Mouse (Mus musculus) hindbrain, embryonic 14.5 days (tissue): ENCODE results near the gene Naa16. TPM values are rescaled to one million over a fixed set of nuclear protein-coding genes. Genes with fewer than 3 reads are reported as not detected.
A peak's percentile ranks its signal among the peaks of the same experiment; 100 is the strongest.

ENCODE experiments used
- ATAC-seq: fragments of 200-750 bp; cut with Nextera tagmentation; 2 replicates; pipeline ENCODE4 v1.8.0; 2017; ENCODE audit warnings: moderate number of reproducible peaks, mild to moderate bottlenecking, moderate TSS enrichment, moderate library complexity; ENCODE audit not compliant: low FRiP score
- DNase-seq: peaks from one replicate; pipeline ENCODE4 v3.0.0-alpha.2; 2015; ENCODE audit warnings: low spot score
- H3K27ac ChIP-seq: fragments of 300-500 bp; sonication (generic); 2 replicates; pipeline ENCODE4 v1.5.1; 2014; ENCODE audit warnings: mild to moderate bottlenecking, moderate library complexity
- H3K27me3 ChIP-seq: fragments of 300-500 bp; sonication (generic); 2 replicates; pipeline ENCODE4 v1.6.1; 2014; ENCODE audit warnings: mild to moderate bottlenecking, low read length, mixed read lengths; ENCODE audit not compliant: control insufficient read depth, insufficient read depth
- H3K36me3 ChIP-seq: fragments of 300-500 bp; sonication (generic); replicated peaks from 2 replicates; pipeline ENCODE4 v1.6.1; 2014; ENCODE audit not compliant: control insufficient read depth, insufficient read depth
- H3K4me1 ChIP-seq: fragments of 300-500 bp; sonication (generic); replicated peaks from 2 replicates; pipeline ENCODE4 v1.6.1; 2014; ENCODE audit warnings: antibody characterized with exemption, low read length, mixed read lengths; ENCODE audit not compliant: control insufficient read depth, insufficient read depth
- H3K4me2 ChIP-seq: fragments of 300-500 bp; sonication (generic); replicated peaks from 2 replicates; pipeline ENCODE4 v1.6.1; 2014; ENCODE audit warnings: mild to moderate bottlenecking, moderate library complexity
- H3K4me3 ChIP-seq: fragments of 300-500 bp; sonication (generic); replicated peaks from 2 replicates; pipeline ENCODE4 v1.5.1; 2014; ENCODE audit warnings: mild to moderate bottlenecking, low read length
- H3K9ac ChIP-seq: fragments of 300-500 bp; sonication (generic); 2 replicates; pipeline ENCODE4 v1.6.1; 2014
- H3K9me3 ChIP-seq: fragments of 300-500 bp; sonication (generic); 2 replicates; pipeline ENCODE4 v1.6.1; 2016; ENCODE audit warnings: low read length; ENCODE audit not compliant: control insufficient read depth
- WGBS: fragments of 180-500 bp; shearing (Covaris S2); extraction: QIAGEN DNeasy Blood & Tissue Kit; methylation state at CpG from one replicate; pipeline ENCODE4 v1.1.7; 2014; 5-methylcytosine and 5-hydroxymethylcytosine counted together
- polyA plus RNA-seq: library from polyadenylated mRNA; unstranded; fragments of >200 nt; fragmentation: Nextera tagmentation; extraction: Ambion mirVana; gene quantifications from 2 replicates; pipeline ENCODE4 v1.2.1, GENCODE M21; 2014

Gene Naa16
- polyA plus RNA-seq, 1 experiment from 2014 or later = 12.5 TPM

GRCm38 (mm10) chr14:79295579-79295978 lies 95.0 kb downstream of the Naa16 start:
- Histone ChIP-seq H3K9me3 (no peaks in the 10 kb centered on the region), H3K27me3 (peaks cover 14% of the 10 kb centered on the region), H3K4me1 (peaks cover 15% of the 10 kb centered on the region), H3K4me3 (no peak overlapping the region), H3K4me2 (no peak overlapping the region), H3K36me3 (no peaks in the 10 kb centered on the region), H3K27ac (no peak overlapping the region), H3K9ac (no peak overlapping the region)
- DNase-seq = no peak
- no peak for ATAC-seq
- WGBS = 86% methylated on average over 9 of the region's 9 CpGs

- Histone ChIP-seq H3K4me1 (peaks cover 15% of the 10 kb centered on the region), H3K4me3 (no peak overlapping the region)
Measured at GRCm38 (mm10) chr14:79294950-79295349, 95.6 kb downstream of the Naa16 start.

GRCm38 (mm10) chr14:79294051-79294814 lies 96.3 kb downstream of the Naa16 start:
- H3K9me3 ChIP-seq = no peaks in the 10 kb centered on the region
- H3K4me3 ChIP-seq = no peak overlapping the region
- H3K4me1 ChIP-seq = peaks cover 15% of the 10 kb centered on the region
- 0 out of 2 replicates have a peak, but pooled peaks cover 6% of the 10 kb centered on the region for H3K27me3 ChIP-seq
- WGBS = 86% methylated on average over 8 of the region's 8 CpGs
- no peak overlapping the region for H3K27ac ChIP-seq
- ATAC-seq (no peak), DNase-seq (no peak)
- H3K36me3 ChIP-seq = no peaks in the 10 kb centered on the region
- no peak overlapping the region; the same call in 1 of the 2 replicates for H3K4me2 ChIP-seq
- H3K9ac ChIP-seq = no peak overlapping the region

More at GRCm38 (mm10) chr14:79294950-79295349, 95.6 kb downstream of the Naa16 start:
- no peak overlapping the region for H3K9ac ChIP-seq
- peaks cover 9% of the 10 kb centered on the region; the same call in 1 of the 2 replicates for H3K27me3 ChIP-seq
- H3K36me3 ChIP-seq = no peaks in the 10 kb centered on the region
- ATAC-seq = no peak
- no peak overlapping the region for H3K4me2 ChIP-seq
- no peak for DNase-seq
- H3K9me3 ChIP-seq = no peaks in the 10 kb centered on the region
- WGBS = 74% methylated on average over 5 of the region's 5 CpGs
- no peak overlapping the region for H3K27ac ChIP-seq

- Histone ChIP-seq H3K4me1 (peaks cover 15% of the 10 kb centered on the region), H3K9ac (no peak overlapping the region), H3K27me3 (no peaks in the 10 kb centered on the region), H3K9me3 (no peaks in the 10 kb centered on the region), H3K4me2 (no peak overlapping the region), H3K36me3 (no peaks in the 10 kb centered on the region), H3K27ac (no peak overlapping the region), H3K4me3 (no peak overlapping the region)
- no peak for DNase-seq
- WGBS = 27% methylated on average over 11 of the region's 16 CpGs
- no peak for ATAC-seq
Measured at GRCm38 (mm10) chr14:79293119-79293780, 97.3 kb downstream of the Naa16 start.

- no peak for DNase-seq
- no peaks in the 10 kb centered on the region for H3K27me3 ChIP-seq
- no peaks in the 10 kb centered on the region for H3K36me3 ChIP-seq
- 86% methylated on average over 4 of the region's 4 CpGs for WGBS
- H3K4me2 ChIP-seq = no peak overlapping the region
- H3K27ac ChIP-seq = no peak overlapping the region
- H3K9me3 ChIP-seq = no peaks in the 10 kb centered on the region
- H3K4me3 ChIP-seq = no peak overlapping the region
- no peak overlapping the region for H3K9ac ChIP-seq
- ATAC-seq = no peak
- H3K4me1 ChIP-seq = peaks cover 9% of the 10 kb centered on the region
Measured at GRCm38 (mm10) chr14:79291629-79292028, 98.9 kb downstream of the Naa16 start.

- Histone ChIP-seq H3K9ac (no peak overlapping the region), H3K9me3 (no peaks in the 10 kb centered on the region), H3K27me3 (no peaks in the 10 kb centered on the region), H3K36me3 (no peaks in the 10 kb centered on the region), H3K4me1 (peaks cover 5% of the 10 kb centered on the region), H3K4me2 (no peak overlapping the region), H3K27ac (peak overlapping the region; percentile 3; the same call in 1 of the 2 replicates), H3K4me3 (no peak overlapping the region)
- WGBS = 13% methylated on average over 15 of the region's 15 CpGs
- ATAC-seq (peak; percentile 61; the same call in 1 of the 2 replicates), DNase-seq (peak; percentile 46)
Measured at GRCm38 (mm10) chr14:79290683-79291425, 99.7 kb downstream of the Naa16 start.

GRCm38 (mm10) chr14:79289909-79290308 lies 100.7 kb downstream of the Naa16 start:
- Histone ChIP-seq H3K27ac (no peak overlapping the region), H3K9ac (no peak overlapping the region), H3K27me3 (no peaks in the 10 kb centered on the region), H3K4me3 (no peak overlapping the region), H3K36me3 (no peaks in the 10 kb centered on the region), H3K4me2 (no peak overlapping the region), H3K9me3 (no peaks in the 10 kb centered on the region), H3K4me1 (peaks cover 5% of the 10 kb centered on the region)
- 63% methylated on average over 9 of the region's 9 CpGs for WGBS
- no peak for DNase-seq
- no peak for ATAC-seq

- Histone ChIP-seq H3K27ac (no peak overlapping the region), H3K27me3 (no peaks in the 10 kb centered on the region), H3K4me2 (no peak overlapping the region), H3K36me3 (no peaks in the 10 kb centered on the region), H3K4me3 (no peak overlapping the region), H3K9ac (no peak overlapping the region), H3K4me1 (peaks cover 3% of the 10 kb centered on the region), H3K9me3 (0 out of 2 replicates have a peak, but pooled peaks cover 4% of the 10 kb centered on the region)
- 71% methylated on average over 3 of the region's 3 CpGs for WGBS
- no peak for DNase-seq
- ATAC-seq = no peak
Measured at GRCm38 (mm10) chr14:79288280-79288679, 102.3 kb downstream of the Naa16 start.
